Mouse (Mus musculus) brain, embryonic 14.5 days (tissue): Measurements from ENCODE around the gene Rasa3. TPM values are rescaled to one million over a fixed set of nuclear protein-coding genes. Genes with fewer than 3 reads are reported as not detected.

Source experiments
- DNase-seq: peaks from one replicate; pipeline ENCODE4 v3.0.0-alpha.2; 2011; ENCODE audit warnings: low read depth
- CTCF ChIP-seq: fragments of 200-500 bp; IDR thresholded peaks from 2 replicates; pipeline ENCODE4 v1.5.1; 2012; ENCODE audit warnings: inconsistent platforms, mild to moderate bottlenecking, moderate library complexity, borderline replicate concordance; ENCODE audit not compliant: insufficient read depth, insufficient read length; ENCODE audit errors: extremely low read depth
- POLR2A ChIP-seq: fragments of 200-500 bp; IDR thresholded peaks from 2 replicates; pipeline ENCODE4 v1.6.1; 2012; ENCODE audit warnings: mild to moderate bottlenecking, inconsistent platforms, borderline replicate concordance; ENCODE audit not compliant: poor library complexity, insufficient read depth, insufficient read length, severe bottlenecking; ENCODE audit errors: extremely low read depth
- polyA plus RNA-seq: library from polyadenylated mRNA; depleted of rRNA; stranded (reverse); fragments of >200 nt; gene quantifications from 2 replicates; pipeline ENCODE4 v1.2.3, GENCODE M21; 2012

Rasa3 gene
- polyA plus RNA-seq, 1 experiment = 33.3 TPM

GRCm38 (mm10) chr8:13644932-13645676 is 32.3 kb downstream of the Rasa3 start:
- TF ChIP-seq POLR2A (no peak), CTCF (no peak)
- DNase-seq = no peak

- DNase-seq = peak; percentile 53
Measured at GRCm38 (mm10) chr8:13644155-13644554, 33.2 kb downstream of the Rasa3 start.

GRCm38 (mm10) chr8:13642659-13643181 is 34.7 kb downstream of the Rasa3 start:
- DNase-seq = no peak

More at GRCm38 (mm10) chr8:13644155-13644554, 33.2 kb downstream of the Rasa3 start:
- no peak for TF ChIP-seq CTCF
- no peak for TF ChIP-seq POLR2A

GRCm38 (mm10) chr8:13641206-13641605 is 36.2 kb downstream of the Rasa3 start:
- no peak for DNase-seq
- TF ChIP-seq CTCF (no peak), POLR2A (no peak)

More at GRCm38 (mm10) chr8:13642659-13643181, 34.7 kb downstream of the Rasa3 start:
- TF ChIP-seq CTCF = no peak
- TF ChIP-seq POLR2A = no peak

GRCm38 (mm10) chr8:13640452-13640883 is 36.9 kb downstream of the Rasa3 start:
- peak; percentile 83 for DNase-seq
- TF ChIP-seq POLR2A = no peak
- no peak for TF ChIP-seq CTCF

- TF ChIP-seq CTCF = no peak
- TF ChIP-seq POLR2A = no peak
- DNase-seq = no peak
Measured at GRCm38 (mm10) chr8:13633107-13633506, 44.3 kb downstream of the Rasa3 start.

GRCm38 (mm10) chr8:13632309-13632708 is 45.1 kb downstream of the Rasa3 start:
- TF ChIP-seq POLR2A (no peak), CTCF (no peak)
- no peak for DNase-seq

GRCm38 (mm10) chr8:13630754-13631153 is 46.6 kb downstream of the Rasa3 start:
- no peak for DNase-seq
- TF ChIP-seq CTCF (no peak), POLR2A (no peak)

GRCm38 (mm10) chr8:13630171-13630570 is 47.2 kb downstream of the Rasa3 start:
- no peak for DNase-seq
- TF ChIP-seq CTCF (no peak), POLR2A (no peak)

- no peak for DNase-seq
- TF ChIP-seq CTCF (no peak), POLR2A (no peak)
Measured at GRCm38 (mm10) chr8:13629351-13630090, 47.9 kb downstream of the Rasa3 start.

- DNase-seq = no peak
- TF ChIP-seq CTCF (no peak), POLR2A (no peak)
Measured at GRCm38 (mm10) chr8:13628067-13628466, 49.3 kb downstream of the Rasa3 start.
